Mouse (Mus musculus) liver, embryonic 12.5 days (tissue): ENCODE results near the gene Ikbke. TPM values are rescaled to one million over a fixed set of nuclear protein-coding genes. Genes with fewer than 3 reads are reported as not detected.
A peak's percentile ranks its signal among the peaks of the same experiment; 100 is the strongest.

Source experiments
- ATAC-seq: fragments of 200-750 bp; cut with Nextera tagmentation; 2 replicates; pipeline ENCODE4 v1.8.0; 2017; ENCODE audit warnings: moderate number of reproducible peaks, mild to moderate bottlenecking, moderate library complexity
- H3K27ac ChIP-seq: fragments of 300-500 bp; sonication (generic); 2 replicates; pipeline ENCODE4 v1.5.1; 2016; ENCODE audit warnings: mild to moderate bottlenecking
- H3K27me3 ChIP-seq: fragments of 300-500 bp; sonication (generic); replicated peaks from 2 replicates; pipeline ENCODE4 v1.6.1; 2016; ENCODE audit warnings: mild to moderate bottlenecking, moderate library complexity
- H3K36me3 ChIP-seq: fragments of 300-500 bp; sonication (generic); 2 replicates; pipeline ENCODE4 v1.6.1; 2016; ENCODE audit warnings: mild to moderate bottlenecking, moderate library complexity
- H3K4me1 ChIP-seq: fragments of 300-500 bp; sonication (generic); 2 replicates; pipeline ENCODE4 v1.6.1; 2016
- H3K4me2 ChIP-seq: fragments of 300-500 bp; sonication (generic); 2 replicates; pipeline ENCODE4 v1.6.1; 2016; ENCODE audit warnings: mild to moderate bottlenecking, moderate library complexity
- H3K4me3 ChIP-seq: fragments of 300-500 bp; sonication (generic); 2 replicates; pipeline ENCODE4 v1.5.1; 2016; ENCODE audit warnings: mild to moderate bottlenecking, moderate library complexity
- H3K9ac ChIP-seq: fragments of 300-500 bp; sonication (generic); 2 replicates; pipeline ENCODE4 v1.6.1; 2016; ENCODE audit warnings: mild to moderate bottlenecking, moderate library complexity
- H3K9me3 ChIP-seq: fragments of 300-500 bp; sonication (generic); replicated peaks from 2 replicates; pipeline ENCODE4 v1.6.1; 2016; ENCODE audit warnings: mild to moderate bottlenecking, moderate library complexity
- WGBS: fragments of 180-500 bp; shearing (Covaris S2); methylation state at CpG from one replicate; pipeline ENCODE4 v1.1.7; 2016; ENCODE audit not compliant: insufficient replicate concordance; 5-methylcytosine and 5-hydroxymethylcytosine counted together
- polyA plus RNA-seq: library from polyadenylated mRNA; unstranded; fragments of >200 nt; fragmentation: Nextera tagmentation; extraction: Ambion mirVana; gene quantifications from 2 replicates; pipeline ENCODE4 v1.2.1, GENCODE M21; 2016

Gene Ikbke
- polyA plus RNA-seq, 1 experiment from 2014 or later, result 4.5 TPM

GRCm38 (mm10) chr1:131278606-131279455, 575 bp downstream of the Ikbke start:
- Histone ChIP-seq H3K4me1 (peaks cover 25% of the 10 kb centered on the region), H3K27me3 (0 out of 2 replicates have a peak, but pooled peaks cover 1% of the 10 kb centered on the region), H3K27ac (no peak overlapping the region), H3K4me2 (peak overlapping the region; percentile 38), H3K36me3 (no peaks in the 10 kb centered on the region), H3K4me3 (peak overlapping the region; percentile 27), H3K9me3 (no peaks in the 10 kb centered on the region), H3K9ac (no peak overlapping the region)
- no peak for ATAC-seq
- WGBS, result 32% methylated on average over 8 of the region's 8 CpGs

- H3K9me3 ChIP-seq, result no peaks in the 10 kb centered on the region
- H3K27me3 ChIP-seq, result peaks cover 10% of the 10 kb centered on the region; the same call in 1 of the 2 replicates
- peak overlapping the region; percentile 66 for H3K27ac ChIP-seq
- peak overlapping the region; percentile 29; the same call in 1 of the 2 replicates for H3K4me3 ChIP-seq
- H3K9ac ChIP-seq, result no peak overlapping the region
- 0 out of 2 replicates have a peak, but pooled peaks cover 3% of the 10 kb centered on the region for H3K36me3 ChIP-seq
- H3K4me2 ChIP-seq, result peak overlapping the region; percentile 36
- ATAC-seq, result peak; percentile 48; the same call in 1 of the 2 replicates
- peaks cover 25% of the 10 kb centered on the region for H3K4me1 ChIP-seq
These were observed 2.6 kb downstream of the Ikbke start for GRCm38 (mm10) chr1:131276831-131277230.

- Histone ChIP-seq H3K4me2 (peak overlapping the region; percentile 36), H3K9ac (peak overlapping the region; percentile 31; the same call in 1 of the 2 replicates), H3K9me3 (no peaks in the 10 kb centered on the region), H3K36me3 (0 out of 2 replicates have a peak, but pooled peaks cover 3% of the 10 kb centered on the region), H3K27ac (peak overlapping the region; percentile 70; the same call in 1 of the 2 replicates), H3K4me1 (peaks cover 23% of the 10 kb centered on the region), H3K4me3 (peak overlapping the region; percentile 29), H3K27me3 (peaks cover 10% of the 10 kb centered on the region; the same call in 1 of the 2 replicates)
- no peak for ATAC-seq
- WGBS, result 56% methylated on average over 14 of the region's 14 CpGs
These were observed 3.8 kb downstream of the Ikbke start for GRCm38 (mm10) chr1:131275577-131275976.

- Histone ChIP-seq H3K27ac (peak overlapping the region; percentile 70), H3K36me3 (peaks cover 3% of the 10 kb centered on the region; the same call in 1 of the 2 replicates), H3K9me3 (no peaks in the 10 kb centered on the region), H3K4me1 (peaks cover 23% of the 10 kb centered on the region), H3K4me3 (no peak overlapping the region; the same call in 1 of the 2 replicates), H3K9ac (0 out of 2 replicates have a peak overlapping the region, but pooled peaks have one; percentile 31), H3K4me2 (peak overlapping the region; percentile 36), H3K27me3 (peaks cover 10% of the 10 kb centered on the region; the same call in 1 of the 2 replicates)
- WGBS, result 24% methylated on average over 22 of the region's 22 CpGs
- ATAC-seq, result peak; percentile 55
These were observed 4.5 kb downstream of the Ikbke start for GRCm38 (mm10) chr1:131274725-131275539.

GRCm38 (mm10) chr1:131269797-131270578, 9.4 kb downstream of the Ikbke start:
- Histone ChIP-seq H3K9ac (no peak overlapping the region), H3K4me2 (no peak overlapping the region), H3K27me3 (peaks cover 27% of the 10 kb centered on the region; the same call in 1 of the 2 replicates), H3K36me3 (peaks cover 11% of the 10 kb centered on the region), H3K27ac (no peak overlapping the region), H3K4me1 (peaks cover 2% of the 10 kb centered on the region), H3K4me3 (no peak overlapping the region), H3K9me3 (no peaks in the 10 kb centered on the region)
- WGBS, result 29% methylated on average over 22 of the region's 22 CpGs
- 0 out of 2 replicates have a peak, but pooled peaks have one; percentile 21 for ATAC-seq

GRCm38 (mm10) chr1:131268776-131269175, 10.6 kb downstream of the Ikbke start:
- no peak overlapping the region for H3K9ac ChIP-seq
- H3K27me3 ChIP-seq, result peaks cover 26% of the 10 kb centered on the region; the same call in 1 of the 2 replicates
- H3K36me3 ChIP-seq, result peaks cover 11% of the 10 kb centered on the region
- H3K9me3 ChIP-seq, result no peaks in the 10 kb centered on the region
- no peak overlapping the region for H3K4me3 ChIP-seq
- H3K4me1 ChIP-seq, result no peaks in the 10 kb centered on the region
- no peak for ATAC-seq
- 60% methylated on average over 10 of the region's 10 CpGs for WGBS
- H3K27ac ChIP-seq, result no peak overlapping the region
- H3K4me2 ChIP-seq, result no peak overlapping the region

GRCm38 (mm10) chr1:131263905-131264304, 15.5 kb downstream of the Ikbke start:
- H3K4me2 ChIP-seq, result no peak overlapping the region
- no peaks in the 10 kb centered on the region for H3K36me3 ChIP-seq
- H3K4me1 ChIP-seq, result no peaks in the 10 kb centered on the region
- no peak overlapping the region for H3K4me3 ChIP-seq
- 56% methylated on average over 12 of the region's 12 CpGs for WGBS
- H3K27me3 ChIP-seq, result peaks cover 30% of the 10 kb centered on the region
- no peak overlapping the region for H3K27ac ChIP-seq
- no peaks in the 10 kb centered on the region for H3K9me3 ChIP-seq
- H3K9ac ChIP-seq, result no peak overlapping the region
- no peak for ATAC-seq

GRCm38 (mm10) chr1:131260309-131260656, 19.1 kb downstream of the Ikbke start:
- Histone ChIP-seq H3K9me3 (no peaks in the 10 kb centered on the region), H3K4me1 (no peaks in the 10 kb centered on the region), H3K27ac (no peak overlapping the region), H3K36me3 (no peaks in the 10 kb centered on the region), H3K9ac (no peak overlapping the region), H3K4me2 (no peak overlapping the region), H3K27me3 (peaks cover 35% of the 10 kb centered on the region), H3K4me3 (no peak overlapping the region)
- 30% methylated on average over 10 of the region's 10 CpGs for WGBS
- no peak for ATAC-seq

- Histone ChIP-seq H3K36me3 (no peaks in the 10 kb centered on the region), H3K9me3 (no peaks in the 10 kb centered on the region), H3K27me3 (peaks cover 40% of the 10 kb centered on the region), H3K4me2 (no peak overlapping the region), H3K4me3 (no peak overlapping the region), H3K9ac (no peak overlapping the region), H3K4me1 (no peaks in the 10 kb centered on the region), H3K27ac (no peak overlapping the region)
- WGBS, result 49% methylated on average over 10 of the region's 10 CpGs
- ATAC-seq, result no peak
These were observed 19.6 kb downstream of the Ikbke start for GRCm38 (mm10) chr1:131259632-131260308.

- no peak for ATAC-seq
- no peak overlapping the region for H3K27ac ChIP-seq
- WGBS, result 64% methylated on average over 6 of the region's 6 CpGs
These were observed 22.1 kb downstream of the Ikbke start for GRCm38 (mm10) chr1:131257288-131257687.

More at GRCm38 (mm10) chr1:131257288-131257687, 22.1 kb downstream of the Ikbke start:
- H3K9ac ChIP-seq, result no peak overlapping the region
- H3K4me1 ChIP-seq, result no peaks in the 10 kb centered on the region
- H3K9me3 ChIP-seq, result no peaks in the 10 kb centered on the region
- H3K4me3 ChIP-seq, result no peak overlapping the region
- no peak overlapping the region for H3K4me2 ChIP-seq
- no peaks in the 10 kb centered on the region for H3K36me3 ChIP-seq
- H3K27me3 ChIP-seq, result peaks cover 50% of the 10 kb centered on the region
